ENCODE assay signal across 15 mouse cellular contexts in the genomic region with DNA sequence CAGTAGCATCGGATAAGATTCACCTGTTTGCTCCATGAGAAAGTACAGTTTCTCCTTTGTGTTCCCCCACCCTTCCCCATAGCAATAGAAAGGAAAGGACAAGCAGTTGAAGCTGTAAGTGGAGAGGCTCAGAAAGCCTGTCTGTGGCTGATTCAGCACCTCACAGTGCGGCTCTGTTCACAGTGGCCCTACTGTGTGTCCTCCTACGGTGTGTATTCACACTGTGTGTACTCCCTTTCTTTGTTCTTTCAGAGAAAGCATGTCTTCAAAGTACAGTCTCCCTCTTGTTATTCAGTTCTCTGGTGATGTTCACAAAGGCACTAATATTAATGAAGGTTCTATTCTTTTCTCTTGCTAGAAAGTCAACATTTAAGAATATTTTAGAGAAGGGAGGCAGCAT.
"Had no signal": no experiment of that assay in that cellular context is flagged by ENCODE, and none has a peak within 500 bp of the region (broad histone marks: within the 10 kb centered on the region; RNA-seq: fewer than 3 reads in every experiment).

No protein-coding gene starts in this region.

- H3K27me3 ChIP-seq: neural tube, embryonic 15.5 days; stomach, embryonic 15.5 days had no signal

- H3K4me3 ChIP-seq: neural tube, embryonic 15.5 days; stomach, embryonic 15.5 days had no signal

- DNase-seq: retina, postnatal 1 day; right cerebral cortex, adult 18-20 months; right cerebral cortex, postnatal 14 days; right cerebral cortex, postnatal 25 days; right cerebral cortex, postnatal 4 days; spleen, adult 18-20 months; thymus, adult 18-20 months; thymus, adult 2 months; thymus, postnatal 14 days; thymus, postnatal 25 days; thymus, postnatal 36 days; thymus, postnatal 4 days had no signal

- H3K4me2 ChIP-seq: neural tube, embryonic 15.5 days; stomach, embryonic 15.5 days had no signal

- H3K36me3 ChIP-seq: neural tube, embryonic 15.5 days; stomach, embryonic 15.5 days had no signal

- H3K27ac ChIP-seq: neural tube, embryonic 15.5 days; stomach, embryonic 15.5 days; stomach, postnatal 0 days had no signal

- H3K9me3 ChIP-seq: neural tube, embryonic 15.5 days; stomach, embryonic 15.5 days had no signal

- H3K9ac ChIP-seq: neural tube, embryonic 15.5 days; stomach, embryonic 15.5 days had no signal
